Mouse (Mus musculus): ENCODE measurements around the gene Fam184a. TPM values are rescaled to one million over a fixed set of nuclear protein-coding genes. Genes with fewer than 3 reads are reported as not detected.

Gene Fam184a
- 0.21 and 0.31 TPM in 2 replicates for polyA plus RNA-seq (2012; rRNA removed)

GRCm38 (mm10) chr10:53750955-53751652 lies at the start of gene Fam184a:
Gene Fam184a, minus strand, starts transcription at chr10:53751123.

GRCm38 (mm10) chr10:53630339-53630738 lies 120.6 kb downstream of the Fam184a start, which contains the start of gene Mcm9:
Gene Mcm9, minus strand, starts transcription at chr10:53630439.

GRCm38 (mm10) chr10:53596677-53597120 lies 154.2 kb downstream of the Fam184a start, which contains the start of gene Asf1a:
Gene Asf1a, plus strand, starts transcription at chr10:53596757.

Other genes with a start within 250 kb of the Fam184a start
- 20.1 and 20.6 TPM in 2 replicates for gene Asf1a, start 154.4 kb downstream of the Fam184a start, polyA plus RNA-seq (2012; rRNA removed)
- gene Mcm9, start 120.7 kb downstream of the Fam184a start, polyA plus RNA-seq (2012; rRNA removed), result 2.0 and 2.3 TPM in 2 replicates